Mouse (Mus musculus): ENCODE measurements around the gene Oard1.

The Oard1 gene

GRCm38 (mm10) chr17:48437421-48437911 lies 27.7 kb downstream of the Oard1 start:
- no peak for DNase-seq

GRCm38 (mm10) chr17:48442745-48443457 lies 33.1 kb downstream of the Oard1 start:
- no peak for DNase-seq

DNA sequence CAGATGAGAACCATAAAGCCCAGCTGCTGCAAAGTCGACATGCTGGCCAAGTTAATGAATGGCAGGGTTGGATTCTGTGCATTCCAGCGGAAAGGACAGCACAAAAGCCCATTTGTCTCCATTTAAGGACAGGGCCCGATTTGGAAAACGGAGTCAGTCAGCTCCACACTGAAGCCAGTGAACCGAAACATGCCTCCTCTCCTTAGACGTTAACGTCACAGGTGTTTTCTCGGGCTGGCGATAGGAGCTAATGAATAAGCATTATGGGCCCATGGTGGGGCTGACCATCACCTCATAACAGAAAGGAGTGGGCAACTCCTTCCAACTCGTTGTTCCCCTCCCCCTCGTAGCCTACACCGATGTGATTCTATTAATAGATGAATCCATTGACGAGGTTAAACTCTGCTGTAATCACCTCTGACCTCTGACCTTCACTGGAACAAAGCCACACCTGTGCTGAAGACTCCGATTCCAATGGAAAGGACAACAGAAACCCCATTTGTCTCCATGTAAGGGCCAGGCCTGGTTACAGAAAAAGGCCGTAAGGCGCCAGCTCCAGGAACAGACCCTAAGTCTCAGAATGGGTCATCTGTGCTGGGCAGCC lies 33.8 kb downstream of the Oard1 start:
- DNase-seq = no peak

- DNase-seq = no peak
These were observed 37.9 kb downstream of the Oard1 start for GRCm38 (mm10) chr17:48447675-48448074.

- no peak for DNase-seq
These were observed 41.0 kb downstream of the Oard1 start for GRCm38 (mm10) chr17:48450666-48451352.

DNA sequence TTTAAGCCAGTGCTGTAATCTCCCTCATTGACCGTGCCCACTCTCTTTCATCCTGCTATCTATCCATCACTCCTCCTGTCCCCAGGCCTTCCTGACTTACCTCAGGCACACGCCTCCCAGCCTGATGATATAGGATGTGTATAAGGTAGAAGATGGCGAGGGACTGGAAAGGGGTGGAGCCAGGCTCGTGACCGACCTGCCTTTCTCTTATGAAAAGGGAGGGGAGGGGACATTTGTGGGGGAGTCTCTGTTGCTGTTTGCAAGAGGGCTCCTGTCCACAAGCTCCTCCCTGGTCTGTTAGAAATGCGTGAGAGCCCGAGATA lies 41.5 kb downstream of the Oard1 start, which contains the start of gene Tspo2:
Gene Tspo2 (minus strand): TSS at position 170 of the 323 bp plus-strand sequence.
- DNase-seq = no peak

GRCm38 (mm10) chr17:48451753-48452444 lies 42.1 kb downstream of the Oard1 start:
- DNase-seq = no peak

DNA sequence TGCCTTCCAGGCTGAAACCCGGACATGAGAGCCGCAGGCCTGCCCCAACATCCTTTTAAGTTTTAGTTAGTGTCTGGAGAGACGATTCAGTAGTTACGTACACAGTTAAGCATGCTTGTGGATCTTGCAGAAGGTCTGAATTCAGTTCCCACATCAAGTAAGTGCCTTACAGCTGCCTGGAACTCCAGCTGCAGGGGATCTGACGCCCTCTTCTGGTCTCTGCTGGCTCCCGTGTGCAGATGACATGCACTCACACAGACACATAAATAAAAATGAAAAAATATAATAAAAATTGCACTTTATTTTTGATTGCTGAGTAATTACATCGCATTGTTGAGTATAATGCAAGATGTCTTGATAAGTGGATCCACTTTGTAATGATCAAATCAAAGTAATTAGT lies 43.7 kb downstream of the Oard1 start:
- DNase-seq = no peak

DNA sequence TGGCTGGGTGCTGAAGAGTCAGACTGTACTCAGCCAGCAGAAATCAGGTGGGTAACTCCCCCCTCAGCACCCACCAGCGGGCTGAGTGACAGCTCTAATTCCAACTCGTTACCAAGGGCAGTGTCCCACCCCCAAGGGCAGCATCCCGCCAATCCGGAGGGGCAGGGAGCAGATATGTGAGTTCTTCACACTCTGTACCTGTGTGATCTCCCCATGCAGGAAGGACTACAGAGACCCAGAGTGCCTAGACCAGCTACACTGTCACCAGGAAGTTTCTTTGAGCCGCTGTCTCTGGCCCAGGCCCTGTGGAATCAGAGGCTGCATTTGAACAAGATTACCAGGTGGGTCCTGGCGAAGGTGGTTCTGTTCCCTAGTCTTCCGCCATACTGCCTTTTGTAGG lies 44.4 kb downstream of the Oard1 start:
- DNase-seq = no peak

DNA sequence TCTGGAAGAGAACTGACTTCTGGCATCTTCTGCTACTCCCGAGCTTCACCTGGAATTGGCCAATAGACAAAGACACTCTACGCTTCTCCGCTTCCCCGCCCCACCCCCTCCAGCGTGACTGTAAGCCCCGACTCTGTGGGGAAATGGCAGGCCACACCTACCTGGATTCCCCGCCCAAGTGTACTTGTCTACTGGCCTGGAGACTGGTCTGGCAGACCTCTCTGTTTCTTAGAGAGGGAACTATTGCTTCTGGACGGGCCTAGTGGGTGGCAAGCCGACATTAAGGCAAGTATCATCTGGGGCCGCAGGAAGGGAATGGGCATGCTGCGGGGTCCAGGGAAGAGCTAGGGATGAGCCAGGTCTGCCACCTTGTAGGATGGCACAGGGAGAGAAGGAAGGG lies 44.9 kb downstream of the Oard1 start, which contains the start of gene Unc5cl:
Gene Unc5cl (plus strand): TSS at position 214 of the 400 bp plus-strand sequence.
- DNase-seq = no peak

GRCm38 (mm10) chr17:48455955-48456354 lies 46.1 kb downstream of the Oard1 start:
- DNase-seq = no peak

DNA sequence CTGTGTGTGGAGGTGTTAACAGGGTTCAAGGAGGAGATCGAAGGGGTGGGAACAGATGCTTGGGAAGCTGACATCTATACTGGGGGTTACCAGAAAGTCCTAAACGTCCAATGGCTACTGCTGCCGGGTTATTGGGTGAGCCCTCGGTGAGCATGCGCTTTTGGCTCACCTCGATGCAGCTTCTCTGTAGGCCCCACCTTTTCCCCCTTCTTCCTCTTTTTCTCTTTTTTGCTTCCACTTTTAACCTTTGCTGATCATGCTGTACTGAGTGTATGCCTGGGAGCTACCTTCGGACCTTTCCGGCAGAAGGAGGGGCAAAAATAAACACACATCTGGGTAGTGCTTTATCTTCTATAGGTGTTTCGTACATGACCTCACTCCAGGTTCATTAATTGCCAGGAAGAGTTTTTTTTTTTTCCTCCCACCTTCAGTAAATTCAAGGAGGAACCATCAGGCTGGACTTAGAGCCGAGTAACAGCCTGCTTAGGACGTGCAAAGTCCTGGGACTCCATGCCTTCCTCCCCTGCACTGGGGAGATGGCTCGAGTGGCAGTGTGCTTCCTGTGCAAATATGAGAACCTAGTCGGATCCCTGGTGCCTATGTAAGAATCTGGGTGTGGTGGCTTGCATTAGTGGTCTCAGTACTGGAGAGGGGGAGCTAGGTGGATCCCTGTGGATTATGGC lies 48.3 kb downstream of the Oard1 start:
- DNase-seq = no peak

GRCm38 (mm10) chr17:48462096-48462495 lies 52.3 kb downstream of the Oard1 start:
- no peak for DNase-seq

DNA sequence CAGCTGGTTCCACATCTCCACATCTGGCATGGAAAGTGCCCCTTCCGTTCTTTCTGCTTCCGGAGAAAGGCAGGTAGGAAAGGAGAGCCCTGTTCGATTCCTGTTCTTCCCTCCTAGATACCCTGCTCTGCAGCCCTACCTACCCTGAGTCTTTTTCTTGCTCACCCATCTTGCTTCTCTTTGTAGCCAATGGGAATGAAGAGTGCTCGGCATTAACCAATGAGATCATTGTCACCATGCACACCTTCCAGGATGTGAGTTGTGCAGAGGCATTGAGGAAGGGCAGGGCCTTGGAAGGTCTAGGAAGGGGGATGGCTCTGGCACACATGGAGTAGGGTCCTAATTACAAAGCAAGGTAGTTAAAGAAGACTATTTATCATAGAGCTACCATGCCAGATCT lies 53.6 kb downstream of the Oard1 start:
- DNase-seq = no peak

Data from right cerebral cortex, postnatal 25 days (tissue).